Mouse (Mus musculus) midbrain, postnatal 0 days (tissue): ENCODE measurements at regions not wholly inside any gene's neighbourhood (a gene's known extent, or its start where the extent isn't known, plus 50 kb on each side); places are given as distances from the start of the nearest gene placed in this dataset.

Experiments
- ATAC-seq: fragments of 200-750 bp; cut with Nextera tagmentation; 2 replicates; pipeline ENCODE4 v1.8.0; 2017; ENCODE audit warnings: moderate number of reproducible peaks, mild to moderate bottlenecking, moderate TSS enrichment, moderate library complexity; ENCODE audit not compliant: low FRiP score
- DNase-seq: peaks from one replicate; pipeline ENCODE4 v3.0.0-alpha.2; 2015; ENCODE audit warnings: low spot score
- H3K27ac ChIP-seq: fragments of 300-500 bp; sonication (generic); 2 replicates; pipeline ENCODE4 v1.5.1; 2014; ENCODE audit warnings: low read depth, mild to moderate bottlenecking, low read length, mixed read lengths
- H3K27me3 ChIP-seq: fragments of 300-500 bp; sonication (generic); 2 replicates; pipeline ENCODE4 v1.6.1; 2014; ENCODE audit warnings: low read length, control low read depth, mixed read lengths; ENCODE audit not compliant: insufficient read depth
- H3K36me3 ChIP-seq: fragments of 300-500 bp; sonication (generic); 2 replicates; pipeline ENCODE4 v1.6.1; 2014; ENCODE audit warnings: low read length, control low read depth, mixed read lengths; ENCODE audit not compliant: insufficient read depth
- H3K4me1 ChIP-seq: fragments of 300-500 bp; sonication (generic); 2 replicates; pipeline ENCODE4 v1.6.1; 2014; ENCODE audit warnings: mild to moderate bottlenecking, control low read depth, antibody characterized with exemption, low read length, mixed read lengths; ENCODE audit not compliant: insufficient read depth
- H3K4me2 ChIP-seq: fragments of 300-500 bp; sonication (generic); 2 replicates; pipeline ENCODE4 v1.6.1; 2014; ENCODE audit warnings: low read depth, mild to moderate bottlenecking, low read length, mixed read lengths; ENCODE audit not compliant: poor library complexity, severe bottlenecking
- H3K4me3 ChIP-seq: fragments of 300-500 bp; sonication (generic); 2 replicates; pipeline ENCODE4 v1.5.1; 2014; ENCODE audit warnings: low read depth, mild to moderate bottlenecking, low read length, moderate library complexity
- H3K9ac ChIP-seq: fragments of 300-500 bp; sonication (generic); replicated peaks from 2 replicates; pipeline ENCODE4 v1.6.1; 2014; ENCODE audit warnings: mild to moderate bottlenecking, low read length, moderate library complexity, mixed read lengths; ENCODE audit not compliant: poor library complexity, severe bottlenecking
- H3K9me3 ChIP-seq: fragments of 300-500 bp; sonication (generic); 2 replicates; pipeline ENCODE4 v1.6.1; 2016; ENCODE audit warnings: low read length, control low read depth
- CTCF ChIP-seq: IDR thresholded peaks from 2 replicates; pipeline ENCODE4 v1.5.1; 2016; ENCODE audit warnings: antibody characterized with exemption, mild to moderate bottlenecking
- WGBS: fragments of 180-500 bp; shearing (Covaris S2); extraction: QIAGEN DNeasy Blood & Tissue Kit; methylation state at CpG from one replicate; pipeline ENCODE4 v1.1.7; 2014; 5-methylcytosine and 5-hydroxymethylcytosine counted together

GRCm38 (mm10) chr3:15098206-15098817 lies 212.2 kb downstream of the Car2 start:
- ATAC-seq (no peak), DNase-seq (peak; percentile 5)
- no peaks in the 10 kb centered on the region for H3K4me1 ChIP-seq
- H3K9me3 ChIP-seq: no peaks in the 10 kb centered on the region
- no peak for TF ChIP-seq CTCF
- no peaks in the 10 kb centered on the region for H3K27me3 ChIP-seq
- H3K36me3 ChIP-seq: no peaks in the 10 kb centered on the region
- H3K27ac ChIP-seq: no peak overlapping the region
- H3K4me3 ChIP-seq: no peak overlapping the region
- WGBS: 73% methylated on average over 6 of the region's 6 CpGs
- H3K4me2 ChIP-seq: no peak overlapping the region
- no peak overlapping the region for H3K9ac ChIP-seq

- Histone ChIP-seq H3K4me1 (no peaks in the 10 kb centered on the region), H3K9ac (no peak overlapping the region), H3K27me3 (no peaks in the 10 kb centered on the region), H3K9me3 (no peaks in the 10 kb centered on the region), H3K27ac (no peak overlapping the region), H3K36me3 (no peaks in the 10 kb centered on the region), H3K4me2 (no peak overlapping the region), H3K4me3 (no peak overlapping the region)
- DNase-seq (no peak), ATAC-seq (no peak)
- TF ChIP-seq CTCF: no peak
These were observed 212.9 kb downstream of the Car2 start for GRCm38 (mm10) chr3:15098981-15099380.

GRCm38 (mm10) chr3:15105627-15106026 lies 219.6 kb downstream of the Car2 start:
- Histone ChIP-seq H3K27ac (no peak overlapping the region), H3K9me3 (no peaks in the 10 kb centered on the region), H3K9ac (no peak overlapping the region), H3K4me2 (no peak overlapping the region), H3K4me3 (no peak overlapping the region), H3K4me1 (no peaks in the 10 kb centered on the region), H3K27me3 (no peaks in the 10 kb centered on the region), H3K36me3 (no peaks in the 10 kb centered on the region)
- DNase-seq (no peak), ATAC-seq (no peak)
- WGBS: 52% methylated on average over 4 of the region's 4 CpGs
- no peak for TF ChIP-seq CTCF

GRCm38 (mm10) chr3:15106281-15106680 lies 220.2 kb downstream of the Car2 start:
- 87% methylated on average over 6 of the region's 6 CpGs for WGBS
- TF ChIP-seq CTCF: no peak
- ATAC-seq: no peak
- Histone ChIP-seq H3K4me3 (no peak overlapping the region), H3K9me3 (no peaks in the 10 kb centered on the region), H3K36me3 (no peaks in the 10 kb centered on the region), H3K27ac (no peak overlapping the region), H3K27me3 (no peaks in the 10 kb centered on the region), H3K9ac (no peak overlapping the region), H3K4me2 (no peak overlapping the region), H3K4me1 (no peaks in the 10 kb centered on the region)
- DNase-seq: no peak

GRCm38 (mm10) chr3:15107301-15107700 lies 221.2 kb downstream of the Car2 start:
- no peaks in the 10 kb centered on the region for H3K4me1 ChIP-seq
- H3K27ac ChIP-seq: no peak overlapping the region
- ATAC-seq (no peak), DNase-seq (no peak)
- no peaks in the 10 kb centered on the region for H3K9me3 ChIP-seq
- H3K4me3 ChIP-seq: no peak overlapping the region
- no peaks in the 10 kb centered on the region for H3K36me3 ChIP-seq
- H3K4me2 ChIP-seq: no peak overlapping the region
- H3K9ac ChIP-seq: no peak overlapping the region
- TF ChIP-seq CTCF: no peak
- H3K27me3 ChIP-seq: no peaks in the 10 kb centered on the region
- WGBS: 89% methylated on average over 5 of the region's 5 CpGs

- no peak overlapping the region for H3K4me3 ChIP-seq
- no peaks in the 10 kb centered on the region for H3K27me3 ChIP-seq
- DNase-seq (no peak), ATAC-seq (no peak)
- no peak overlapping the region for H3K4me2 ChIP-seq
- no peaks in the 10 kb centered on the region for H3K4me1 ChIP-seq
- 92% methylated on average over 9 of the region's 9 CpGs for WGBS
- no peak overlapping the region for H3K9ac ChIP-seq
- no peaks in the 10 kb centered on the region for H3K9me3 ChIP-seq
- no peak for TF ChIP-seq CTCF
- no peaks in the 10 kb centered on the region for H3K36me3 ChIP-seq
- no peak overlapping the region for H3K27ac ChIP-seq
These were observed 222.3 kb downstream of the Car2 start for GRCm38 (mm10) chr3:15108239-15108934.
